18 mouse cellular contexts compared by ENCODE assay signal in the genomic region with DNA sequence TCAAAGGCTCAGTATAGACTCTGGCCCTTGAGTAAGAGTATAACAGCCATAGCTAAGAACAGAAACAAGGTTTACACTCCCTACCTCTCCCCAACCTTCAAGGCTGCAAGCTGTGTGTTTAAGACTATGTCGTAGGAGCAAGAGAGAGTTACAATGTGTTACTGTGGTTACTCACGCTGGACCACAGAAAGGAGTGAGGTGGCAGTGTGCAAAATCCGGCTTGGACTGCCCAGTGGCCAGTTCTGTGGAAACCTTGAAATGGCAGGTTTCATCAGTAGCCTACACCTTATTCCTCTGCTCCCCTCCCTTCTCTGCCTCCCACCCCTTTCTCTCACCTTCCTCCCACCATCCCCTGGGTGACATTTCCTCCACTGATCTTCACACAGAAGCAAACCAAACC.
A peak's percentile ranks its signal among the peaks of the same experiment; 100 is the strongest.
DNase-seq lines count a peak whose midpoint lies in the region; ATAC-seq lines count a peak whose summit lies in the region.
"Had no signal": no experiment of that assay in that cellular context is flagged by ENCODE, and none has a peak within 500 bp of the region (broad histone marks: within the 10 kb centered on the region; RNA-seq: fewer than 3 reads in every experiment).

No protein-coding gene starts in this region.

- no peak for DNase-seq in gastrocnemius, postnatal 10 days
- DNase-seq in layer of hippocampus, adult 18-20 months (ENCODE audit: low spot score in 2 of 2): no peak
- no peak for DNase-seq in urinary bladder, postnatal 14 days (ENCODE audit: low spot score)
- DNase-seq: adrenal gland, adult 8-10 months; adrenal gland, postnatal 14 days; adrenal gland, postnatal 36 days; cerebellum, adult 11-12 months; cerebellum, adult 2 months; cerebellum, adult 9-10 months; cerebellum, postnatal 10 days; cerebellum, postnatal 25 days had no signal

- peak; percentile 29 for ATAC-seq in CD4-positive, CD25-positive, alpha-beta regulatory T cell, adult 4 months
- ATAC-seq in inflammation-experienced regulatory T-cells, adult 6 months: peak; percentile 46
- ATAC-seq in monocyte, adult 5-6 weeks (replicated peaks; ENCODE audit: insufficient number of reproducible peaks, low FRiP score, low TSS enrichment, poor library complexity, severe bottlenecking): peak; percentile 64; the same call in 1 of the 2 replicates
- ATAC-seq: activated CD4-positive, CD25-positive, alpha-beta regulatory T cell, adult 4 months; forebrain, embryonic 13.5 days; forebrain, embryonic 15.5 days; Patski had no signal
